Mouse (Mus musculus) lung, postnatal 25 days (tissue): Measurements from ENCODE around the gene Pold4.

Experiments
- DNase-seq: peaks from one replicate; pipeline ENCODE4 v3.0.0; 2022; ENCODE audit warnings: low spot score

Gene Pold4

DNA sequence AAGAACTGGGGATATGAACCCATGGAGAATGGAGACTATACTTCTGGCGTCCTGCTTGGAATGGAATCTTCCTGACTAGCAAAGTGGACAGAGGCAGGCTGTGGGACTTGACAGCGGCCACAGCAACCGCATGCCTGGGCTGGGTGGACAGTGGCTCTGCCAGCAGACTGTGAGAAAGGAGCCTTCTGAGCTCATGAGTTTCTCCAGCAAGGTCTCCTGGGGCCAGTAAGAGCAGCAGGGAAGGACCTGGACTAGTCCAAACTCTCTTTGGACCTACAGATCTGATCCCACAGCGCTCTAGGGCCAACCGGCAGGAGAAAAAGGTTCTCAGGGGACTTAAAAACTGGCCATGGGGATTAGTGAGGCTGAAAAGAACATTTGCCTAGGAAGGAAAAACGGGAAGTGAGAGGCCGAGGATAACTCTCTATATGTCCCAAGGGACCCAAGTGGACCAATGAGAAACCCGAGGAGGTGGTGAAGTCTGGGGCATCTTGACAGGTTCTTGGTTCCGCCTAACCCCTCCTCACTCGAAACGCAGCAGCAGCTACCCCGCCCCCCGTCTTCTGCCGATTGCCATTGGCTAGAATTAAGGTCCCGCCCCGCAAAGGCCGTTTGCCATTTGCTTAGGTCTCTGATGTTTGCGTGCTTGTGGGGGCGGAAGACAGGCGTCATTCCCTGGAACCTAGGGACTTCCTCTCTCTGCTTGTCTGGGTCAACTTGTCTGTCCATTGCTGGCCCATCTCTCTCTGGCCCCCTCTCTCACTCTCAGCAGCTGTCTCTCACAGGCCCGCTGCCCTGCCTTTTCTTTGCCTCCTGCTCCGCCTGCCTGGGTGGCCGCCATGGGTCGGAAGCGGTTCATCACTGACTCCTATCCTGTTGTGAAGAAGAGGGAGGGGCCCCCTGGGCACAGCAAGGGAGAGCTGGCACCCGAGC, at the start of gene Pold4:
Gene Pold4, plus strand, starts transcription at position 647 of the 933 bp plus-strand sequence.
- DNase-seq: peak; percentile 99

- DNase-seq: no peak
Measured at GRCm38 (mm10) chr19:4183689-4184088, 48.0 kb upstream of the Pold4 start.

DNA sequence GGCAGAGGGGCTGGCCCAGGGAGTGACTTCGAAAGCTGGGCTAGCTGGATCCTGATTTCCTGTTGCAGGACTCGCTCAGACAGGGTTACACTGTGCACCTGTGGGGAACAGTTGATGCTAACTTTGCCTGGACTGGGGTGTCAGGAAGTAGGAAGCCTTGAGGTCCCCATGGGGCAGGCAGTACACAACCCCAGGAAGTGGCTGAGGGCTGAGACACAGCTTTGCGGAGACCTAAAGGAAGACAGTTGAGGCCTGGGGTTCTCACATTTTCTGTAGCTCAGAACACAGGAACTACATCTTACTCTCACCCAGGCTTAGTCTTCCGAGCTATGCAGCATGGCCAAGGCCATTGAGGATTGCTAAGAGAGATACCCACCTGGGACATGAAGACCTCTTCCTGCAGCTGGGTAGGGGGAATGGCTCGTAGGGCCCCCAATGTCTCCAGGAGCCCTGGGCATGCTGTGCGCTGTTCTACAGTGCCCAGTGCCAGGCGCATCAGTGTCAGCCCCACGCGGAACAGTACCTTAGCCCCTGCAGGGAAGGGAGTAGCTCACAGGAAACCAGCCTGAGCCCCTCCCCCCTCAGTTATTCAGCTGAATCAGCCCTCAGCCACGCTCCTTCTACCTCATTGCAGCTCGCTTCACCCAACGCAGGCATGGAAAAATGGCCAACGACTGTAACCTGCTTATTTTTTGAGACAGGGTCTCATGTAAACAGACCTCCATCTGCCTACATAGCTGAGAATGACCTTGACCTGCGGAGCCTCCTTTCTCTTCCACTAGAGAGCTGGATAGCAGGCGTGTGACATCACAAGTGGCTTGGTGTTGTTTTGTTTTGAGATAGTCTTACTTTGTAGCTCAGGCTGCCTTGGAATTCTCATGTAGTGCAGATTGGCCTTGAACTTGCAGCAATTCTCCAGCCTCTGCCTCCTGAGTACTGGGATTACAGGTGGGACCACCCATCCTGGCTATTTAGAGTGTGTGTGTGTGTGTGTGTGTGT, 46.4 kb upstream of the Pold4 start:
- DNase-seq: peak; percentile 52

DNA sequence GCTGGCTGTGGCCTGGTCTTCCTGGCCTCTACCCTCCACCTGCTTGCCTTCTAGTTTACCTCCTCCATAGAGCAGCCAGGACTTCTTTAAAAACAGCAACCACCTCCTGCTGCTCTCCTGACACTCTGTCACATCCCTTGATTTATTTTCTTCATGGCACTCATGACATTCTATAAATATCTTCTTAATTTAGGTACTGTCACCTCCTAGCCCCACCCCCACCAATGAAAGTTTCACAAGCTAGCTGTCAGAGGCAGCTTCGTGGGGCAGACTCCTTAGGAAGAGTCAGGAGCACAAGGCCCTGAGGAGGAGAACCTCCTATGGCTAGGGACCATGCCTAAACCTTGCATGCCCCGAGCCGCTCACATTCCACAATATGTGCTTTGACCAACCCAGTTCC, 44.4 kb upstream of the Pold4 start:
- no peak for DNase-seq

DNA sequence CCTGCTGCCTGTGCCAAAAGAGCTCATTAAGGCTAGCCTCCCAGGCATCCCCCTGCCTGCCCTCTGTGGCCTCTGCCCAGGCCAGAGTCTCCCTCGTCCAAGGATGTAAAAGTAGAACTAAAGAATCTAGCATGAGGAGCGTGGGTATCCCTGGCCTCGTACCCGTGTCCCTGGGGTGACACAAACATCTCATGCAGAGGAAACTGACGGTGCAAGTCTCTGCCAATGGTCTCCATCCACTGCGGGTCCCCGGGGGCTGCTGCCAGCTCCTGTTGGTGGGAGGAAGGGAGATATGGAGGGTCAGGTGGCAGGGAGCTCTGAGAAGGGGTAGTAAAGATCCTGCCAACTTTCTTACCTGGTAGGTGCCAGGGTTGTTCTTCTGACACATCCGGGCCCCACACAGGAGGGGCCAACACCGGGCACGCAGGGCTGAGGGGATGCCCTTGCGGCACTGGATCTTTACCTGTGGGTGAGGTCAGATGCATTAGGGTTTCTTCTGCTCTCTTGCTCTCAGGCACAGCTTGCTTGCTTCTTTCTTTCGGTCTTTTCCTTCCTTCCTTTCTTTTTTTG, 42.6 kb upstream of the Pold4 start:
- no peak for DNase-seq

GRCm38 (mm10) chr19:4190831-4191334, 40.8 kb upstream of the Pold4 start, which contains the start of gene Tbc1d10c:
Gene Tbc1d10c (minus strand): TSS chr19:4191284.
- DNase-seq: peak; percentile 76

DNA sequence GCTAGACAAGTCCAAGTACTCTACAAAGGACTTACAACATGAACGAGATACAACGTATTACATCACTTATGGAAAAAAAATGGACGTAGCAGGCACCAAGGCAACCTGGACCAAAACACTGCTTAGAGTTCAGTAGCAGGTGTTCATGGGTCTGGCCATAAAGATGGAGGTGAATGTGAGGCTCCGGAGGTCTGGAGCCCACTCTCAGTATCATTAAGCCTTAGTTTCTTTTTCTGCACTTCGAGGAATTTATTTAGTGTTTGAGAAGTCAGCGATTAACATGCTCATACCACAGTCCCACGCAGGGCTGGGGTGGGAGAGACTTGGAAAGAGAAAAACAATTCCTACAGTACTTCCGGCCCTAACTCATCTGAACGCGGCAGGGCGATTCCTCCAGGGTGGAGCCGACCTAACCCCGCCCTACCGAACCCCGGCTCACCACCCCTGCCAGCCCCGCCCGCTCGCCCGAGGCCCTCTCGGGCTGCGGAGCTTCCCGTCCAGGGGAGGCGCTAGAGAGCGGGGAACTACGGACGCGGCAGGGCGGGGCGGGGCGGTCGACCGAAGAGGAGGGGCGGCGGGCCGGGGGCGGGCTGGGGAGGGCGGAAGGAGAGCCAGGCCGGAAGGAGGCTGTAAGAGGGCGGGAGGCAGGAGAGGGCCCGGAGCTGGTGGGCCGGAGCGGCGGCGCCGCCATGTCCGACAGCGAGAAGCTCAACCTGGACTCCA, 40.0 kb upstream of the Pold4 start, which contains the start of gene Ppp1ca:
Gene Ppp1ca, plus strand, starts transcription at position 538 of the 723 bp plus-strand sequence.
- DNase-seq: peak; percentile 96

- DNase-seq: no peak
Measured at GRCm38 (mm10) chr19:4192251-4192985, 39.3 kb upstream of the Pold4 start.

DNA sequence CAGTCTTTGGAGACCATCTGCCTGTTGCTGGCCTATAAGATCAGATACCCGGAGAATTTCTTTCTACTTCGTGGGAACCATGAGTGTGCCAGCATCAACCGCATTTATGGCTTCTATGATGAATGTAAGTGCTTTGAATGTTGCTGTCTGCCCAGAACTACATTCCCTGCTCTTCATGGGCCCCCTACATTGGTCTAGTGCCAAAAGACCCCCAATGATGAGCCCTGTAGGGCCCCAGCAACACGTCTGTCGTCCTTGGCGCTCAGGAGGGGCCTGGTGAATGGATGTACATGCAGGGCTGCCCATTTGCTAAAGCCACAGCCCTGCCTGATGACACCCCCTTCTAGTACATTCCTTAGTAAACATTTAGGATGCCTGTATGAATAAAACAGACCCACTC, 38.6 kb upstream of the Pold4 start:
- DNase-seq: no peak

GRCm38 (mm10) chr19:4194021-4194724, 37.5 kb upstream of the Pold4 start:
- no peak for DNase-seq

DNA sequence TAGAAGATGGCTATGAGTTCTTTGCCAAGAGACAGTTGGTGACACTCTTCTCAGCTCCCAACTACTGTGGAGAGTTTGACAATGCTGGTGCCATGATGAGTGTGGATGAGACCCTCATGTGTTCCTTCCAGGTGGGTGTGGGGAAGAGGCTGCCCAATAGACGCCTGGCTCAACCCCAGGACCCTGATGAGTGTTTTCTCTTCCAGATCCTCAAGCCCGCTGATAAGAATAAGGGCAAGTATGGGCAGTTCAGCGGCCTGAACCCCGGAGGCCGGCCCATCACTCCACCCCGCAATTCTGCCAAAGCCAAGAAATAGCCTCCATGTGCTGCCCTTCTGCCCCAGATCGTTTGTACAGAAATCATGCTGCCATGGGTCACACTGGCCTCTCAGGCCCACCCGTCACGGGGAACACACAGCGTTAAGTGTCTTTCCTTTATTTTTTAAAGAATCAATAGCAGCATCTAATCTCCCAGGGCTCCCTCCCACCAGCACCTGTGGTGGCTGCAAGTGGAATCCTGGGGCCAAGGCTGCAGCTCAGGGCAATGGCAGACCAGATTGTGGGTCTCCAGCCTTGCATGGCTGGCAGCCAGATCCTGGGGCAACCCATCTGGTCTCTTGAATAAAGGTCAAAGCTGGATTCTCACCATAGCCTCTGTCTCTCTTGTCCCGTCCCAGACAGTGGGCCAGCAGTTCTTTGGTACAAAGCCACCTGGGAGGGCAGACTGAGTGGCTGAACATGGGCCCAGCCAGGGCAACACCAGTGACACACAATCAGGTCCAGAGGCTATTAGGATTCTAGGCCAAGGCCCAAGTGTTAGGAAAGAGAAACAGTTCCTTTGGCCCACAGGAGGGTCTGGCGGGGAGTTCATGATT, 36.7 kb upstream of the Pold4 start:
- DNase-seq: no peak

DNA sequence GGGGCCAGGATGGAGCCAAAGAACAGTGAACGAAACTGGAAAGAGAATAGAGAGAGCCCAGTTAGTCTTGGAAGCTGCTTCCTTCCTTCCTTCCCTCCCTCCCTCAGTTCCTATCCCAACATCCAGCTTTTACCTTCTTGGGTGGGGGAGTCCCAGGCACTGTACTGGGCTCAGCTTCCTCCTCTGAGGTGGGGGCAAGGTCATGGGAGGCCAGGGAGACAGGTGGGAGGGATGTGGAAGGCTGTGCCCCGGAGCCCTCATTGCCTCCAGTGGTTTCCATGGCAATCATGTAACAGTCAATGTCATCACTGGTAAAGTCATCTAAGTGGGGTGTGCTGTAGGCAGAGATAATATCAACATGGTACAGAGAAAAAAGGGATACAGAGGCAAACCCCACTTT, 35.7 kb upstream of the Pold4 start:
- no peak for DNase-seq

GRCm38 (mm10) chr19:4196548-4196947, 35.2 kb upstream of the Pold4 start:
- DNase-seq: no peak

GRCm38 (mm10) chr19:4197180-4197579, 34.5 kb upstream of the Pold4 start:
- no peak for DNase-seq

- peak; percentile 98 for DNase-seq
Measured at GRCm38 (mm10) chr19:4201291-4201909, 30.3 kb upstream of the Pold4 start, which contains the start of gene Rad9a. Gene Rad9a (minus strand): TSS chr19:4201662.

DNA sequence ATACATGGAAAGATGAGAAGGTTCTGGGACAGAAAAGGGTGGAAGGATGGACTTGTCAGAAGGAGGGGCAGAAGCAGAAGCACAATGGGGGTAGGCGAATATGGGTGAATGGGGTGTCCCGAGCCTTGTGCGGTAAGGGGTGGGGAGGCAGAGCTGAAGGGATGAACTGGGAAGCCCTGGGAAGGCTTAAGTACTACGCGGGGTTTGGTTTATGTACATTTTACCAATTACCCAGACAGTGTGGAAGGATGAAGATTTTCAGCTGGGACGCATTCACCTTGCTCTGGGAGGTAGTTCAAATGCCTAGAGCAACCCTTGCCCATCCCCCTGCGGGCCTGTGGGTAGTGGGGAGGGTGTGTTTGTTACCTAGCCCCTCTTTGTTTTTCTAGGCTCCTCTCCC, 29.6 kb upstream of the Pold4 start:
- no peak for DNase-seq

DNA sequence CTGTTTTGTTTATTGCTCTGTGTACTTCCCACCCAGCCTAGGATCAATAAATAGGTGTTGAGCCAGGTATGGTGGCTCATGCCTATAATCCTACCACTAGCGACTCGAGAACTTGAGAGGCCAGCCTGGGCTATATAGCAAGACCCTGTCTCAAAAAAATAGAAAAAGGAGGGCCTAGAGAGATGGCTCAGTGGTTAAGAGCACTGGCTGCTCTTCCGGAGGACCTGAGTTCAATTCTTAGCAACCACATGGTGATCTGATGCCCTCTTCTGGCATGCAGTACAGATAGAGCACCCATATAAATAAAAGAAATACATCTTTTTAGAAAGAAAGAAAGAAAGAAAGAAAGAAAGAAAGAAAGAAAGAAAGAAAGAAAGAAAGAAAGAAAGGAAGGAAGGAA, 28.6 kb upstream of the Pold4 start:
- peak; percentile 31 for DNase-seq
